Mouse (Mus musculus): ENCODE results near the gene Ccdc57. TPM values are rescaled to one million over a fixed set of nuclear protein-coding genes. Genes with fewer than 3 reads are reported as not detected.

Ccdc57 gene
- polyA plus RNA-seq (2014; fragmentation: Nextera tagmentation; extraction: Ambion mirVana) = 5.0 and 5.1 TPM in 2 replicates

DNA sequence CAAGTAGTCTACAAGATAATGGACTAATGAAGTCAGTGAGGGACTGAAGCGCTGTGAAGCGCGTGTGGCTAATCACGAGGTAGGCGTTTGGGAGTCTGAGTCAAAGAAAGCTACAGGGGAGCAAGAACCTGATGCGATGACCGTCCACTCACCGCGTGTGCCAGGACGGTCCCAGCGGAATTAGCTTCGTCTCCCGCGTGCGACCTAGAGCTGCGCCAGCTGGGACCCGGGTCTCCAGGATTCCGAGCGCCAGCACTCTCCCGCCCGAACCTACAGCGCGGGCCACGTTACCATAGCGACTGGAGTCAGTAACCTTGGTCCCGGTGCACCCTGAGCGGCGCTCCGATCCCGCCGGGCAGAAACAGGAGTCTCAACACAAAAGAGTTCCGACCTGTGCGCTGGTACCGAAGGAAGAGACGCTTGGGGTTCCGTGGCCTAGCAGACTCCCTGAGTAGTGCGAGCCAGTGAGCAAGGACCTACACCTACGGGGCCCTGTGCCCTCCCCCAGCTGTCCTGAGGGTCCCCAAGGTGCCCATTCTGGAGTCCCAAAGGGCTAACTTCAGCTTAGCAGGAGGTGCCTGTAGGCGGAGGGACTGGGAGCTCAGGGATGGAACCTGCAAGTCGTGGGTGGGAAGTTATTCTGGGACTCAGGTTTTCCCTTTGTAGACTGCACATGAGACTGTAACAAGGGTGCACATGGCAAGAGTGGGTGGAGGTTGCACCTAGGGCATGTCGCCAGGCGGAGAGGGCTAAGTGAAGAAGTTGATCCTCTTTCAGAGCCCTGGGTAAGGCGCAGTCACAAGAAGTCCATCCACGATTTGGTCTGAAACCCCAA lies at the start of gene Ccdc57:
Ccdc57 (minus strand) TSS at position 309 of the 835 bp plus-strand sequence.
- ATAC-seq (ENCODE audit: insufficient number of reproducible peaks, low FRiP score, low TSS enrichment, low read depth) (peak; percentile 83; the same call in 1 of the 2 replicates), DNase-seq (ENCODE audit: low spot score) (peak; percentile 97)
- 11% methylated on average over 44 of the region's 44 CpGs for WGBS
- Histone ChIP-seq H3K9me3 (ENCODE audit: control insufficient read depth, low read length) (no peaks in the 10 kb centered on the region), H3K36me3 (ENCODE audit: control insufficient read depth, insufficient read depth, low read length) (no peaks in the 10 kb centered on the region), H3K27ac (replicated peaks; ENCODE audit: low read depth, low read length) (no peak within 1 kb of the TSS), H3K4me2 (ENCODE audit: low read depth, severe bottlenecking) (peak within 1 kb of the TSS; percentile 72), H3K27me3 (ENCODE audit: control insufficient read depth, insufficient read depth, low read length) (no peaks in the 10 kb centered on the region), H3K9ac (ENCODE audit: low read length) (peak within 1 kb of the TSS; percentile 87), H3K4me3 (ENCODE audit: low read depth, low read length) (peak within 1 kb of the TSS; percentile 69), H3K4me1 (ENCODE audit: control insufficient read depth, insufficient read depth, low read length) (0 out of 2 replicates have a peak, but pooled peaks cover 3% of the 10 kb centered on the region)

DNA sequence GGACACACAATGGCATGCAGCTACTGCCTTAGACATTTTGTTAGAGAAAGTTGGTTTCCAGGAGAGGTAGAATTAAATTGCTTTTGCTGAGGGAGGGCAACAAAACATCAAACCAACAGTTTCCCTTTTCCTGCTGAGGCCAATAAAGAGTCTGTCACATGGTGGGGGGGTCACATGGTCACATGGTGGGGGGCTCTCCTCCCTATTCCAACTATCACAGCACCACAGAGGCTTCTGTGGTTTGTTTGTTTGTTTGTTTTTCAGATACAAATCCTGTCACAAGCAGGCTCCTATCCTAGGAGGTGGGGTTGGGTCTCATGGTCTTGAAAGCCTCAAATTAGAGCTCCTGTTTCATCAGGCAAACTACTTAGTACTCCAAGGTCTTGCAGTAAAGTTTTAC lies 49.8 kb upstream of the Ccdc57 start:
- Histone ChIP-seq H3K27ac (replicated peaks; ENCODE audit: low read depth, low read length) (no peak overlapping the region), H3K27me3 (ENCODE audit: control insufficient read depth, insufficient read depth, low read length) (no peaks in the 10 kb centered on the region), H3K9me3 (ENCODE audit: control insufficient read depth, low read length) (no peaks in the 10 kb centered on the region), H3K4me1 (ENCODE audit: control insufficient read depth, insufficient read depth, low read length) (no peaks in the 10 kb centered on the region), H3K9ac (ENCODE audit: low read length) (no peak overlapping the region), H3K36me3 (ENCODE audit: control insufficient read depth, insufficient read depth, low read length) (peaks cover 27% of the 10 kb centered on the region), H3K4me3 (ENCODE audit: low read depth, low read length) (no peak overlapping the region), H3K4me2 (ENCODE audit: low read depth, severe bottlenecking) (no peak overlapping the region)
- DNase-seq (ENCODE audit: low spot score) (no peak), ATAC-seq (ENCODE audit: insufficient number of reproducible peaks, low FRiP score, low TSS enrichment, low read depth) (no peak)

DNA sequence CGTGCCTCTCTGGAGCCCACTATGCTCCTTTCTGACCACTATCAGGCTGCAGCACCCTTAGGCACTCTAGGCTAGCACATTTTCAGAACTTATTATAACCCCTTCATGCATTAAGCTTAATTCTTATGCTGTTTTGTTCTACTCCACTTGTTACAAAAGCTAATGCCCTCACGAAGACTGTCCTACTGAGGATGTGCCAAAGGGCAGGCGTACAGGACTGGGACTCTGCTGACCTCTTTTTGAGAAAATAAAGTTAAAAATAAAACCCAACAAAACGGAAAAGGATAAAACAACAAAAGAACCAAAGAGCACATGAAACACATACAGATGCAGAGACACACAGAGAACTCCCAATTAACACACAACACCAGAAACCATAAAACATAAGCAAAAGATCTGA lies 49.0 kb upstream of the Ccdc57 start:
- no peaks in the 10 kb centered on the region for H3K4me1 ChIP-seq (ENCODE audit: control insufficient read depth, insufficient read depth, low read length)
- WGBS = 88% methylated on average over 4 of the region's 4 CpGs
- H3K9me3 ChIP-seq (ENCODE audit: control insufficient read depth, low read length) = no peaks in the 10 kb centered on the region
- no peaks in the 10 kb centered on the region for H3K27me3 ChIP-seq (ENCODE audit: control insufficient read depth, insufficient read depth, low read length)
- H3K4me3 ChIP-seq (ENCODE audit: low read depth, low read length) = no peak overlapping the region
- H3K36me3 ChIP-seq (ENCODE audit: control insufficient read depth, insufficient read depth, low read length) = peaks cover 26% of the 10 kb centered on the region
- DNase-seq (ENCODE audit: low spot score) (no peak), ATAC-seq (ENCODE audit: insufficient number of reproducible peaks, low FRiP score, low TSS enrichment, low read depth) (no peak)
- H3K4me2 ChIP-seq (ENCODE audit: low read depth, severe bottlenecking) = no peak overlapping the region
- no peak overlapping the region for H3K9ac ChIP-seq (ENCODE audit: low read length)
- no peak overlapping the region for H3K27ac ChIP-seq (replicated peaks; ENCODE audit: low read depth, low read length)

DNA sequence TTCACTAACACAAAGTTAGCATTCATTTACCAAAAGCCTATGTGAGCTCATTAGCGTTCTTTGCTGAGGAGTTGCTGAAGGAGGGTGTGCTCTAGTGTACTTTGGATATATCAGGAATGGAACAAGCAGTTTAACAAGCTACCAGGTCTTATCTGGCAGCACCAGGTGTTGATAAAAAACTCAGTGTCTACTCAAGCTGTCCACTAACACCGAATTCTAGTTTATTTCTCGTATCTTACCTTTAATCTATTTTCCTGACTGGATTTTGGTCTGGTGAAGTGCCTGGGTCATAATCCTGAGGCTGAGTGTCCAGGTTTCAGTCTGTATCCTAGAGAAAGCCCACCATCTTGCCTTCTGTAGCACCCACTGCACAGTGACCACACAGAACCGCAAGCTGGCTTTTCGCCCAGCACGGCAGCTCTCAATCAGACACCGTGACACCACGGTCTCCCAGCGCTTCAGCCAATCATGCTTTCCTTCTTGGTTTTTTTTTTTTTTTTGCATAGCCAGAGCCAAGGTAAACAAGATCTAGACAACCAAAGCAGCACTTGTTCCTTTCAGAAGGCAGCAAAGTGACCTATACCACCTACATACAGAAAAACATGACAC lies 47.9 kb upstream of the Ccdc57 start:
- Histone ChIP-seq H3K9ac (ENCODE audit: low read length) (no peak overlapping the region), H3K4me2 (ENCODE audit: low read depth, severe bottlenecking) (no peak overlapping the region), H3K27ac (replicated peaks; ENCODE audit: low read depth, low read length) (no peak overlapping the region), H3K4me3 (ENCODE audit: low read depth, low read length) (no peak overlapping the region), H3K36me3 (ENCODE audit: control insufficient read depth, insufficient read depth, low read length) (peaks cover 21% of the 10 kb centered on the region), H3K4me1 (ENCODE audit: control insufficient read depth, insufficient read depth, low read length) (no peaks in the 10 kb centered on the region), H3K9me3 (ENCODE audit: control insufficient read depth, low read length) (no peaks in the 10 kb centered on the region), H3K27me3 (ENCODE audit: control insufficient read depth, insufficient read depth, low read length) (no peaks in the 10 kb centered on the region)
- ATAC-seq (ENCODE audit: insufficient number of reproducible peaks, low FRiP score, low TSS enrichment, low read depth) (no peak), DNase-seq (ENCODE audit: low spot score) (no peak)
- 95% methylated on average over 9 of the region's 9 CpGs for WGBS

DNA sequence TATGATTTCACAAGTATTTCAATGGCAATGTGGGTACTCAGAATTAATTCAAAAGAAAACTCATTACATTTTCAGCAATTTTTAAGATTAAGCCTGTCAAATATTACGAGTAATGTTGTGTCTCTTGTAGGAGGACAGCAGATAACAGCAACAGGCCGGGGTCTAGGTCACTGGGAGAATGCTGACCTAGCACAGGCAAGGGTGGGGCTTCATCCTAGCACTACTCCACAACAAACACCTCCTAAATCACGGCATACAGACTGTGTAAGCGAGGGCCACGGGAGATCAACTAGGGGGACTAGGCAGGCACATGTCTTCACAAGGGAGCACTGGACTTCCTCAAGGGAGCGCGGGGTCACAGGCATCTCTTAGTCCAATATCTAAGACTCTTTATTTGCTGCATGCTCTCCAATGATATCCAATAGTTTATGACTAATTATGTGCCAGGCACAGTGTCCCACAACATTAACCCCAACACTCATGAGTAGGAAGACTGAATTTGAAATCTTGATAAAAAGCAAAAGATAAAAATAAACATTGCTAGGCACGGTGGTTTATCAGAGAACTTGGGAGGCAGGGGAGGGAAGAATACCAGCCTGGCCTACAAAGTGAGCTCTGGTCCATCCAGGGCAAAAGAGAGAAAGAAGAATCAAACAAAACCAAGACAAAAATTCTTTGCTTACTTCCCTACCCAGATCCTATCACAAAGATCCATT lies 47.2 kb upstream of the Ccdc57 start:
- DNase-seq (ENCODE audit: low spot score) = no peak
- no peak overlapping the region for H3K4me2 ChIP-seq (ENCODE audit: low read depth, severe bottlenecking)
- no peaks in the 10 kb centered on the region for H3K4me1 ChIP-seq (ENCODE audit: control insufficient read depth, insufficient read depth, low read length)
- no peaks in the 10 kb centered on the region for H3K9me3 ChIP-seq (ENCODE audit: control insufficient read depth, low read length)
- 85% methylated on average over 8 of the region's 8 CpGs for WGBS
- no peak overlapping the region for H3K9ac ChIP-seq (ENCODE audit: low read length)
- H3K4me3 ChIP-seq (ENCODE audit: low read depth, low read length) = no peak overlapping the region
- ATAC-seq (ENCODE audit: insufficient number of reproducible peaks, low FRiP score, low TSS enrichment, low read depth) = no peak
- no peak overlapping the region for H3K27ac ChIP-seq (replicated peaks; ENCODE audit: low read depth, low read length)
- peaks cover 25% of the 10 kb centered on the region for H3K36me3 ChIP-seq (ENCODE audit: control insufficient read depth, insufficient read depth, low read length)
- no peaks in the 10 kb centered on the region for H3K27me3 ChIP-seq (ENCODE audit: control insufficient read depth, insufficient read depth, low read length)

DNA sequence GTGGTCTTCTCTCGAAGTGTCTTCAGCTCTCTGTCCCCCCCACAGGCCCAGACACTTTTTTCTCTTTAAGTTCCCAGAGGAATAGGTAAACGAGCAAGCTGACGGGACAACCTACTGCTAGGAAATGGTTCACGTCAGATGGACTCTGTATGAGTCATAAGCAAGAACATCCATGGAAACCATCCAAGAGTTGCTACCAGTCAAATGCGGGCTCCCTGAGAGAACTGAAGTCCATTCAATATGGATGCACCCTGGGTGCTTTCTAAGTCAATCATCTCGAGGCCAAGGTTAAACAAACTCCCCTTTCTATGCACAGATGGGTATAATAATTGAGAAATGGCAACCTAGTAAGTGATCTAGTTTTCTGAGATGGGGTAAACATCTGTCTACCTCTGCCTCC lies 40.6 kb upstream of the Ccdc57 start:
- 87% methylated on average over 6 of the region's 6 CpGs for WGBS
- no peak overlapping the region for H3K4me2 ChIP-seq (ENCODE audit: low read depth, severe bottlenecking)
- DNase-seq (ENCODE audit: low spot score) = no peak
- H3K9me3 ChIP-seq (ENCODE audit: control insufficient read depth, low read length) = no peaks in the 10 kb centered on the region
- no peak overlapping the region for H3K9ac ChIP-seq (ENCODE audit: low read length)
- H3K4me3 ChIP-seq (ENCODE audit: low read depth, low read length) = no peak overlapping the region
- H3K27ac ChIP-seq (replicated peaks; ENCODE audit: low read depth, low read length) = no peak overlapping the region
- H3K36me3 ChIP-seq (ENCODE audit: control insufficient read depth, insufficient read depth, low read length) = peaks cover 45% of the 10 kb centered on the region
- no peaks in the 10 kb centered on the region for H3K27me3 ChIP-seq (ENCODE audit: control insufficient read depth, insufficient read depth, low read length)
- ATAC-seq (ENCODE audit: insufficient number of reproducible peaks, low FRiP score, low TSS enrichment, low read depth) = no peak
- H3K4me1 ChIP-seq (ENCODE audit: control insufficient read depth, insufficient read depth, low read length) = no peaks in the 10 kb centered on the region

DNA sequence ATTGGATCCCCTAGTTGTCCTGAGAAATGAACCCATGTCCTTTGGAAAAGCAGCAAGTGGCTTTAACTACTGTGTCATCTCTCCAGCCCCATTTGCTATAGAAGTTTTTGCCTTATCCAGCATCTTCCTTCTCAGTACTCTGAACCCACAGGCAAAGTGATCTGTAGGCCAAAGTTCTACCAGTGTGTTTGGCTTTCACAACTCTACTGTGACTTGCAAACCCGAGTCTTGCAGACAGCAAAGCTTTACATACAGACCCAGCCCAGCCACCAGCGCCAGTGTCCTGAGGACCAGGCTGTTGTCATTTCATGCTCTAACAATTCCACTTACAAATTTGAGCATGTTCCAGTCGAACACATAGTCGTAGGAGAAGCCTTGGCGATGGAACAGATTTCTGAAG lies 38.6 kb upstream of the Ccdc57 start:
- H3K4me3 ChIP-seq (ENCODE audit: low read depth, low read length) = no peak overlapping the region
- 94% methylated on average over 5 of the region's 5 CpGs for WGBS
- H3K27me3 ChIP-seq (ENCODE audit: control insufficient read depth, insufficient read depth, low read length) = no peaks in the 10 kb centered on the region
- no peak for DNase-seq (ENCODE audit: low spot score)
- no peak overlapping the region for H3K9ac ChIP-seq (ENCODE audit: low read length)
- no peak overlapping the region for H3K27ac ChIP-seq (replicated peaks; ENCODE audit: low read depth, low read length)
- no peak for ATAC-seq (ENCODE audit: insufficient number of reproducible peaks, low FRiP score, low TSS enrichment, low read depth)
- H3K4me1 ChIP-seq (ENCODE audit: control insufficient read depth, insufficient read depth, low read length) = no peaks in the 10 kb centered on the region
- peaks cover 59% of the 10 kb centered on the region for H3K36me3 ChIP-seq (ENCODE audit: control insufficient read depth, insufficient read depth, low read length)
- no peak overlapping the region for H3K4me2 ChIP-seq (ENCODE audit: low read depth, severe bottlenecking)
- H3K9me3 ChIP-seq (ENCODE audit: control insufficient read depth, low read length) = no peaks in the 10 kb centered on the region

DNA sequence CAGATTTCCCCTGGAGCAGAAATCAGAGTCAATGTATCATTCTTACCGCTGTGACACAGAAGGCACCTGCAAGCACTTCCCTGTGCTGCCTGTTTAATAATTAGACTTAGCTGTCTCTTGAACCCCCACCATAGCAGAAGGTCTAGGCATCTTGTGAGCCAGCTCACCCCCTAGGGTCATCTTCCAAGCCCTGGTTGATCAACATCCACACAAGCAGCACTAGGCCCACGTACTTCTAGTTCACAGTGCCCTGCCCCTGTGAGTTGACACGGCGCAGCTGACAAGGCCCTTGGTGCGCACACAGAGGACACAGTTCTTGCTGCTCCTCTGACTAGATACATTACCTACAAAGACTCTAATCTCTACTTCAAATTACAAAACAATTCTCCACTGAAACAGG lies 37.1 kb upstream of the Ccdc57 start:
- H3K9me3 ChIP-seq (ENCODE audit: control insufficient read depth, low read length) = no peaks in the 10 kb centered on the region
- H3K36me3 ChIP-seq (ENCODE audit: control insufficient read depth, insufficient read depth, low read length) = peaks cover 67% of the 10 kb centered on the region
- no peak for ATAC-seq (ENCODE audit: insufficient number of reproducible peaks, low FRiP score, low TSS enrichment, low read depth)
- H3K27ac ChIP-seq (replicated peaks; ENCODE audit: low read depth, low read length) = no peak overlapping the region
- H3K4me3 ChIP-seq (ENCODE audit: low read depth, low read length) = no peak overlapping the region
- H3K27me3 ChIP-seq (ENCODE audit: control insufficient read depth, insufficient read depth, low read length) = no peaks in the 10 kb centered on the region
- no peaks in the 10 kb centered on the region for H3K4me1 ChIP-seq (ENCODE audit: control insufficient read depth, insufficient read depth, low read length)
- H3K9ac ChIP-seq (ENCODE audit: low read length) = no peak overlapping the region
- DNase-seq (ENCODE audit: low spot score) = no peak
- no peak overlapping the region for H3K4me2 ChIP-seq (ENCODE audit: low read depth, severe bottlenecking)
- WGBS = 92% methylated on average over 5 of the region's 5 CpGs

Data from limb, embryonic 11.5 days (tissue).